Mouse (Mus musculus): ENCODE measurements at regions not wholly inside any gene's neighbourhood (a gene's known extent, or its start where the extent isn't known, plus 50 kb on each side); places are given as distances from the start of the nearest gene placed in this dataset.

GRCm38 (mm10) chr8:91909637-91910383, 107.9 kb upstream of the Irx3 start:
- Histone ChIP-seq H3K79me2 (ENCODE audit: control insufficient read depth, insufficient read depth) (no peaks in the 10 kb centered on the region), H3K79me3 (ENCODE audit: low read depth) (no peaks in the 10 kb centered on the region), H3K27me3 (ENCODE audit: control insufficient read depth, insufficient read depth, insufficient read length) (no peaks in the 10 kb centered on the region)

DNA sequence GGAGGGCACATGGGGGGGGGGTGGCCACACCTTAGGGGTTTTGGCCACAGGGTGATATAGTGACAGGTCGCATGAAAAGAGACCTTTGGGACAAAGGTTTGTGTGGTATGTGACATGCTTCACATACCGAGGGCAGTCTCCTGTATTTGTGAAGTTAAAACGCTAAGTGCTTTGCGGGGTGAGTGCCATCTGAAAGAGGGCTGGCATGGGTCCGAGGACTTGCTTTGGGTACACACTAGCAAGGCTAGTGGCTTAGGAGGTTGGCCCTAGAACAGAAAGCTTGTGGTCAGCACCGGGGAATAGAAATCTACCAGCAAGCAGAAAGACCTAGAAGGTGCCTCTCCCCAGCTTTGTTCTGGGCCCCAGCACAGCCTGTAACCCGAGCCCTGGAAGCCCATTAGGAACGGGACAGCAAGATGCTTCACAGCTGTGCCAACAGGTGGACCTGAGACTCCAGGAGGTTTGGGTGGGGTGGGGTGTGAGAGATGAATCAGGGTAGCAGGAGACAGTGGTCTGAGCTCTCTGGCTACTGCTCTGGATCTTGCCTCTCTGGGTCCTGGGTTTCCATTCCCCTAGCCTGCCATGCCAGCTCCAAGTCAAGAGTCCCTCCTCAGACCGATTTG, 107.0 kb upstream of the Irx3 start:
- no peak for TF ChIP-seq MYOG (IDR thresholded peaks at IDR 0.05; ENCODE audit: control insufficient read depth, extremely low read depth, insufficient read length)
- peak; percentile 36 for TF ChIP-seq MYOD1 (IDR thresholded peaks at IDR 0.05; ENCODE audit: control insufficient read depth, insufficient read length, low read depth)
- Histone ChIP-seq H3K36me3 (ENCODE audit: control insufficient read depth, insufficient read depth) (no peaks in the 10 kb centered on the region), H3K79me3 (ENCODE audit: low read depth) (no peaks in the 10 kb centered on the region), H3K27me3 (ENCODE audit: control insufficient read depth, insufficient read depth, insufficient read length) (no peaks in the 10 kb centered on the region), H3K79me2 (ENCODE audit: control insufficient read depth, insufficient read depth) (no peaks in the 10 kb centered on the region), H3ac (ENCODE audit: control insufficient read depth, insufficient read length, low read depth) (no peak overlapping the region), H3K4me3 (ENCODE audit: insufficient read depth, poor library complexity, severe bottlenecking) (no peak overlapping the region)

More at GRCm38 (mm10) chr8:91909637-91910383, 107.9 kb upstream of the Irx3 start:
- TF ChIP-seq CEBPB (IDR thresholded peaks at IDR 0.05; ENCODE audit: low read depth) (no peak), USF1 (IDR thresholded peaks at IDR 0.05; ENCODE audit: low read depth) (no peak), MYOD1 (IDR thresholded peaks at IDR 0.05; ENCODE audit: control insufficient read depth, insufficient read length, low read depth) (no peak), MYOG (IDR thresholded peaks at IDR 0.05; ENCODE audit: control insufficient read depth, extremely low read depth, insufficient read length) (no peak), MAX (IDR thresholded peaks at IDR 0.05) (no peak), FOSL1 (IDR thresholded peaks at IDR 0.05; ENCODE audit: insufficient read depth, low read length, poor library complexity, severe bottlenecking) (no peak), CTCF (IDR thresholded peaks at IDR 0.05; ENCODE audit: control insufficient read depth, insufficient read depth, insufficient read length) (no peak)
- H3ac ChIP-seq (ENCODE audit: control insufficient read depth, insufficient read length, low read depth) = no peak overlapping the region
- H3K36me3 ChIP-seq (ENCODE audit: control insufficient read depth, insufficient read depth) = no peaks in the 10 kb centered on the region
- H3K4me3 ChIP-seq (ENCODE audit: insufficient read depth, poor library complexity, severe bottlenecking) = no peak overlapping the region

GRCm38 (mm10) chr8:91907178-91907577, 105.3 kb upstream of the Irx3 start:
- no peaks in the 10 kb centered on the region for H3K27me3 ChIP-seq (ENCODE audit: control insufficient read depth, insufficient read depth, insufficient read length)
- TF ChIP-seq FOSL1 (IDR thresholded peaks at IDR 0.05; ENCODE audit: insufficient read depth, low read length, poor library complexity, severe bottlenecking) = no peak
- no peak for TF ChIP-seq MAX (IDR thresholded peaks at IDR 0.05)
- no peak for TF ChIP-seq MYOG (IDR thresholded peaks at IDR 0.05; ENCODE audit: control insufficient read depth, extremely low read depth, insufficient read length)
- TF ChIP-seq USF1 (IDR thresholded peaks at IDR 0.05; ENCODE audit: low read depth) = no peak
- TF ChIP-seq MYOD1 (IDR thresholded peaks at IDR 0.05; ENCODE audit: control insufficient read depth, insufficient read length, low read depth) = no peak
- no peak for TF ChIP-seq CEBPB (IDR thresholded peaks at IDR 0.05; ENCODE audit: low read depth)
- no peak for TF ChIP-seq CTCF (IDR thresholded peaks at IDR 0.05; ENCODE audit: control insufficient read depth, insufficient read depth, insufficient read length)

DNA sequence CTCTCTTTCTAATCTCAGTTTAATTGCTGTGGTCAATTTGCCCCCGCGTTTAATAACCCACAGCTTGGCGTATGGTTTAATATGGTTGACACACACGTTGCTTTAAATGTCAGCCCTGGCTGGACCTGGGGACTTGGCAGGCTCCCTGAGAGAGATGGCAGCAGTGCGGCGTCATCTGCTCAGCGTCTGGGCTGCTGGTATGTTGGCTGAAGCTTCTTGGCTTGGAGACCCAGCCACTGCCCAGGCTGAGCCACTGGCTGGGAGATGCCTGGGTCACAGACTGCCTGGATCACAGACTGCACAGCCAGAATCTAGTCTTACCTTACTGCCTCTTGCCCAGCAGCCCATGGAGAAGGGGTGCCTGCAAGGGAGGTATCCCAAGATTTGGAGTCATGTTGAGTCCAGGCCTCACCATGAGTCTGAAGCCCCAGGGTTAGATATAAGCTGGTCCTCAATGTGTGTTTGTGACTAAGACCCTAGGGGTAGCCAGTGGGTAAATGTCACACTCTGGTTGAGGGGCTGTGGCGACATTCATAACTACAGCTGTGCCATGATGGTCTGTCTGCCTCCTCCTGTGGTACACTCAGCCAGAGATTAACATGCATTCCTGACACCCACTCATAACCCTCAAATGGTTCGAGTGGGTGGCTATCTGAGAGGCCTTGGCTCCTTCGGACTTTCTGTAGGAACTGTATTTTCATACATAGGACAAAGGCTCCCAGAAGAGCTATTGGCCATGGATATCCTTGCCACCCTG, 99.8 kb upstream of the Irx3 start:
- TF ChIP-seq MYOG (IDR thresholded peaks at IDR 0.05; ENCODE audit: control insufficient read depth, extremely low read depth, insufficient read length) (no peak), CEBPB (IDR thresholded peaks at IDR 0.05; ENCODE audit: low read depth) (no peak), MAX (IDR thresholded peaks at IDR 0.05) (no peak), USF1 (IDR thresholded peaks at IDR 0.05; ENCODE audit: low read depth) (no peak), FOSL1 (IDR thresholded peaks at IDR 0.05; ENCODE audit: insufficient read depth, low read length, poor library complexity, severe bottlenecking) (no peak), CTCF (IDR thresholded peaks at IDR 0.05; ENCODE audit: control insufficient read depth, insufficient read depth, insufficient read length) (no peak), MYOD1 (IDR thresholded peaks at IDR 0.05; ENCODE audit: control insufficient read depth, insufficient read length, low read depth) (no peak)
- H3ac ChIP-seq (ENCODE audit: control insufficient read depth, insufficient read length, low read depth) = no peak overlapping the region
- no peaks in the 10 kb centered on the region for H3K27me3 ChIP-seq (ENCODE audit: control insufficient read depth, insufficient read depth, insufficient read length)

More at GRCm38 (mm10) chr8:91907178-91907577, 105.3 kb upstream of the Irx3 start:
- no peaks in the 10 kb centered on the region for H3K79me3 ChIP-seq (ENCODE audit: low read depth)
- H3ac ChIP-seq (ENCODE audit: control insufficient read depth, insufficient read length, low read depth) = no peak overlapping the region
- no peak overlapping the region for H3K4me3 ChIP-seq (ENCODE audit: insufficient read depth, poor library complexity, severe bottlenecking)
- H3K79me2 ChIP-seq (ENCODE audit: control insufficient read depth, insufficient read depth) = no peaks in the 10 kb centered on the region
- H3K36me3 ChIP-seq (ENCODE audit: control insufficient read depth, insufficient read depth) = no peaks in the 10 kb centered on the region

DNA sequence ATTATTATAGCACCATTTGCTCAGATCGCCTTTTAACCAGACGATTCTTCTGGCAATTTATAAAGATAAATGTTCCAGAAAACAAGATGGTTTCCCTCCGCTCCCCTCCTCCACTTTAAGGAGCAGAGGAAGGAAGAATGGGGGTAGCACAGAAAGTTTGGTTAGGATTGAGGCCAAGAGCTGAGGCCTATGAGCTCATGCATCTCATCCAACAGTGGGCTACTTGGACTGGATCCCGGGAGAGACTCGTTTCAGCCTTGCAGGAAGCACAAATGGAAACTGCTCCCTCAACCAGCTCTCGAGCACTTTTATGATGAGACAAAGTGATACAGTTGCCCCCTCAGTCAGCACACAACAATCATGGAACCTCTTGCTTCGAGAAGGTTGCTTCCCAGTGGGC, 97.9 kb upstream of the Irx3 start:
- TF ChIP-seq USF1 (IDR thresholded peaks at IDR 0.05; ENCODE audit: low read depth) = no peak
- TF ChIP-seq MYOD1 (IDR thresholded peaks at IDR 0.05; ENCODE audit: control insufficient read depth, insufficient read length, low read depth) = no peak
- Histone ChIP-seq H3K27me3 (ENCODE audit: control insufficient read depth, insufficient read depth, insufficient read length) (no peaks in the 10 kb centered on the region), H3K79me3 (ENCODE audit: low read depth) (no peaks in the 10 kb centered on the region), H3K36me3 (ENCODE audit: control insufficient read depth, insufficient read depth) (no peaks in the 10 kb centered on the region), H3K79me2 (ENCODE audit: control insufficient read depth, insufficient read depth) (no peaks in the 10 kb centered on the region), H3K4me3 (ENCODE audit: insufficient read depth, poor library complexity, severe bottlenecking) (no peak overlapping the region), H3ac (ENCODE audit: control insufficient read depth, insufficient read length, low read depth) (no peak overlapping the region)

More for the DNA sequence above, 99.8 kb upstream of the Irx3 start:
- H3K79me3 ChIP-seq (ENCODE audit: low read depth) = no peaks in the 10 kb centered on the region
- no peaks in the 10 kb centered on the region for H3K36me3 ChIP-seq (ENCODE audit: control insufficient read depth, insufficient read depth)
- H3K79me2 ChIP-seq (ENCODE audit: control insufficient read depth, insufficient read depth) = no peaks in the 10 kb centered on the region
- no peak overlapping the region for H3K4me3 ChIP-seq (ENCODE audit: insufficient read depth, poor library complexity, severe bottlenecking)

Data from C2C12 (cell line).